Mouse (Mus musculus) urinary bladder, postnatal 36 days (tissue): ENCODE data around the gene Ppa1.
"Not testable (repeated sequence)": the region's sequence is repeated elsewhere in the genome, so short reads cannot be mapped to it uniquely, and the experiment has no call there.

Experiments used
- DNase-seq, 2 experiments: peaks; one replicate each; pipeline ENCODE4 v3.0.0; 2022; ENCODE audit warnings: low spot score in 2 of 2, mixed read lengths in 1 of 2

Gene Ppa1

DNA sequence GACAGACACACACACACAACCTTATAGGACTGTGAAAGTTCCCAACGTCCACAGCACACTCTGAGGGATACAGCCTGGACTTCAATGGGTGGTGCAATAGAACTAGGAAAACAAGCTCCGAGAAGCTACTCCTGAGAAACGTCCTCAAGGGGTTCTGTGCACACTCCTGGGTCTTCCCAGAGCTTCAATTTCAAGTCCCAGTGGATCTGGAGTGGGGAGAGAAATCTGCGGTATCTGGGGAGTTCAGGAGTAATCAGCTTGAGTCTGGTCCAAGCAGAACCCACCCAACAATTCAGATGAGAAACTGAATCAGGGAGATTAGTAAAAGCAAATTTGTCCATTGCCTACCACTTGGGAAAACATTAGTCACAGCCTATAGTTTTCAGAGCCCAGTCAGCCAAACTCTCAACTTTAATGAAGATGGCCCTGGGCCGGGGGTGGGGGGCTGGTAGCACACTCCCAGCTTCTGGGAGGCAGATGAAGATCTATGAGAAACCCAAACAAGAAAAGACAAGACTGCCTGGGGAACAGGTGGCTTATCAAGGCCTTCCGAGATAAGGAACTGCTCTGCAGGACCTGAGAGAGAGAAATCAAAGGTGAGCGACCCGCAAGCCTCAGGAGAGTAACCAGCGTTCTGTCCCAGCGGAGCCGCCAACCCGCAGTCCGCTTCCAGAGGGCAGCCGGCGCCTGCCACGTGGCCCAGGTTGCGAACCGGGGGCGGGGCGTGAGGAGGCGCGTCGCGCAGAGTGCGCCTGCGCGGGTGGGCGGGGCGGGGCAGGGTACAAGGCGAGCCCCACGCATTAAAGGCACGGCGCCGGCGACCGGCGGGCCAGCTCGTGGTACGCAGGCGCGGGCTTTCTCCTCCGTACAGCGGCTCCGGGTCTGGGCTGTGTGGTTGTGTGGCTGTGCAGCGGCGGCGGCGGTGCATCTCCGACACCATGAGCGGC, at the start of gene Ppa1:
TSS of gene Ppa1 (plus strand) at position 763 of the 947 bp plus-strand sequence.
- peak; percentile 67 to 85 for DNase-seq

DNA sequence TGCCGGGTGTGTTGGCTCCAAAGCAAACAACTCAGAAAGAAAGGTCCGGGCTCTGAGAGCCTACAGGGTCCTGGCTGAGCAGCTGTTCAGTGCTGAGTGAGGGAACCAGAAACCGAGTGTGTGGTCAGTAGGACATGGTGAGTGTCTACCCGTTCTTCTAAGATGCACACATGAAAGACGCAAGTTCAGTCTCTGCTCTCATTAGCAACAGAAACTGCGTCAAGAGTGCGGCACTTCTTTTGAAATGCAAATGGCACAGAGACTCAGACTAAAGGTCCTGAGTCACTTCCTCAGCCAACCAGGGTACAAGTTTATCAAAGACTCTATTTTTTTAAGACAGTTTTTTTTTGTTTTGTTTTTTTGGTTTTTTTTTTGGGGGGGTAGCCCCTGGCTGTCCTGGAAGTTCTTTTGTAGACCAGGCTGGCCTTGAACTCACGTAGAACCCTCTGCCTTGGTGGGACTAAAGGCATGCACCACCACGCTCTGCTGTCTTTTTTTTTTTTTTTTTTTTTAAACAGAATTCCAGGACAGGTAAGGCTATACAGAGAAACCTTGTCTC, 48.7 kb upstream of the Ppa1 start:
- DNase-seq, result no peak

DNA sequence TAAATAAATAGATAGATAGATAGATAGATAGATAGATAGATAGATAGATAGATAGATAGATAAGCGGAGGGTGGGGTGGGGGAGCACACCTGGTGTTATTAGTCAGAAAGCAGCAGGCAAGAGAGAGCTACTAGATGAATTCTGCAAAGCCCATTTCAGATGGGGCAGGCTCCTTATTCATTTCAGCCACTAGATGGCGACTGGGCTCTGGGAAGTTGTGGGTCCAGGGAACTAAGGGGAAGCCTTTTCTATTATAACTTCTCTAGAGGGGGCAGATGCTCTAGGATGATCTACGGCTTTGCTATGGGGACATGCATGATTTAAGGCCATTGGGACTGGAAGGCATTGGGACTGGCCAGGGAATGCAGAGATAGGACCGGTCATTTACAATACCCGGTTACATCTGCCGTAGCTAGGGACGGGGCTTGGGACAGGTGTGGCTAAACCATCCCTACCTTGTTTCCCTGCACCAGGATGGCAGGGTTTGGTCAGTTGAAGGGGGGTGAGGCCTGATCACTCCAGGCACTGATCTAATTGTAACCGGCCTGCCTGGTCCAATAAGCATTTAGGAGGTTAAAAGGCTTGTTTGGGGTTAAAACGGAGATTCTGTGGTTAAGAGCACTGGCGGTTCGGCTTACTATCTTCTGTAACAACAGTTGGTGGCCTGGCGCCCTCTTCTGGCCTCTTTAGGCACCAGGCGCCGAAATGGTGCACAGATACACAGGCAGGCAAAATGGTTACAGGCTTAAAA, 45.9 kb upstream of the Ppa1 start:
- DNase-seq, result peak; percentile 31 to 43

DNA sequence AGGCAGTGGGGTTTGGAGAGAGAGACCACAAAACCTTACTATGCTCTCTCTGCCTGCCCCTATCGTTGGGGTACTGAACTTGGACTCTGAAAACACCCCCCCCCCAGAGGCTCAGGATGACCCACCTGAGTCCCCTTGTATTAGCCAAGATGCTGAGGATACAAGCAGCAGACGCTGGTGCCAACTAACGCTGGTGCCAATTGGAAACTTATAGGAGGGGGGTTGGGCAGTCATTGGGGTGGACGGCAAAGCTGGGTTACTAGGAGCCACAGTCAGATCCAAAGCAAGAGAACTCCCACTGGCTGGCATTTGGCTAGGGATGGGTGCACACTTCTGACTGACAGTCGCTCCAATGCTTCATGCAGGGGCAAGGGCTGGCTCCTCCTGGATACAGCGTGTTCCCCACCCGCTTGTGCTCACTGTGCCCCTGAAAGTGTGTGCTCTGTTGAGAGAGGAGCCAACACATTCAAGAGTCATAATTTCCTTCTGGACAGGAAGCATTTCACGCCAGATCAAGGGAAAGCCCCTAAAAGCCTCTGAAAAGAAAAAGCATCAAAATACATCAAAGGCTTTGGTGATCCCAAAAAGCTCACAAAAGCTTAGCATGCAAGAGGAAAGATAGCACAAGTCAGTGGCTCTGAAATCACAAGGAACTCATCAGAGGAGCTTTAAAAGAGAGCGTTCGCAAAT, 43.8 kb upstream of the Ppa1 start:
- no peak for DNase-seq

DNA sequence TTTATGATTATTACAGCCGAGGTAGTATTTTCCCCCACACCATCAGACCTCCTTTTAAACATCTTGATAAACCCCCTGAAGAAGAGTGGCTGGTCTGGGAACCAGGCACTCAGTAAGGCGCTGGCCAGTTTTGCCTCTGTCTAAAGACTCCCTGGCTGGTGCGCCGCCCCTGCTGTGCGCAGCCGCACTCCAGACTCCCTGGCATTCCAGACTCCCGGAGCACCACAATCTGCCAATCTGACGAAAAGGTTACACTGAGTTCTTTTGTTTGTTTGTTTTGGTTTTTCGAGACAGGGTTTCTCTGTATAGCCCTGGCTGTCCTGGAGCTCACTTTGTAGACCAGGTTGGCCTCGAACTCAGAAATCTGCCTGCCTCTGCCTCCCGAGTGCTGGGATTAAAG, 43.0 kb upstream of the Ppa1 start:
- not testable (repeated sequence) for DNase-seq

DNA sequence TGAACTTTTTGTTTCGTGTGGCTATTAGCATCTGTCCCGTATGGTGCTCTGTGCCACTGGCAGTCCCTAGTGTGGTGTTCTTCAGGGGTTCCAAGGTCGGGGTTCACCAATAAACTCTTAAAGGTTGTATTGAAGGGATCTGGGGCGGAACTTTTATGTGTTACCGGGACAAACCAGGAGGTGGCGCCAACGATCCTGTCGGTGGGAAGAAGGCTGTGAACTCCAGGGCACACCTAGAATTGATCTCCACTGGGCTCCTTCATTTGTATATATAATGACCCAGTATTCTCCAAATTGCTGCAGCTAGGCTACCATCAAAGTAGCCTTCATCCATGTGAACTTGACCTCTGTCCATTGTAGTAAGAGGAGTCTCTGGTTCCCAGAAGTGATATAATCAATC, 42.5 kb upstream of the Ppa1 start:
- DNase-seq, result peak; percentile 33 to 60

DNA sequence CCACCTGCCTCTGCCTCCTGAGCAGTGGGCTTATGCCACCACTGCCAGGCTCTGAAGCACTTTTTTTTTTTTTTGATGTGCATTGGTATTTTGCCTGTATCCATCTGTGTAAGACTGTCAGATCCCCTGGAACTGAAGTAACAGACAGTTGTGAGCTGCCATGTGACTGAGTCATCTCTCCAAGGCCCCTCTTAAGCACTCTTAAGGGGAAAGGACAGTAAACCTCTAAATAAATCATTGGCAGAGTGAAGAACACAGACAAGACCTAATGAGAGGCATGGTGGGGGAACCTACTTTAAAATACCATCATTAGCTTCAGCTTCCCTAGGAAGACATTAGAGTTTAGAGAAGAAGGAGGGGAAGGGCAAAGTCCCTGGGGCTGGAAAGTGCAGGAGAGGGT, 40.1 kb upstream of the Ppa1 start:
- DNase-seq, result no peak

DNA sequence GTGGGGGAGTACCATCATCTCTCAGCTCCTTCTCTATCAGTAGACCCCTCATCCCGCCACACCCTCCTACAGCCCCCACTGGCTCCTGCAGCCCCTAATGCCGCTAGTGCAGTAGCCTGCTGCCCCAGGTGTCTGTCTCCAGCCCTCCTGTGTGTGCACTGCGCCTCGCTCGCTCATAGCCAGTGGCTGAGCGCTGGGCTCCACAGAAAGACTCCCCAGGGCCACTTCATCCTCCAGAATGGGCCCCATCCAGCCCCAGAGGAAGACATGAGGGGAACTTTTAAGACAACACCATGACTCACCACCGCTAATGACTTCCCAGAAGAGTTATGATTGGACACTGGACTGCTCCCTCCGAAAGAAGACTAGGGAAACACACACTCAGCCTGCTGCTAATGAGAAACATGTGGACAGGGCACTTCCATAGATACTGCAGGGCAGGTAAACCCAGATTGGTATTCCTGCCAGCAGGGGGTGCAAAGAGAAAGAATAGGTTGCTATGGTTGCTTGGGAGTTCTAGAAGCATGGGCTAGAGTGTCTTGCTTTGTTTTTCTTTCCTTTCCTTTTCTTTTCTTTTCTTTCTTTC, 37.6 kb upstream of the Ppa1 start:
- peak; percentile 19 to 43 for DNase-seq

DNA sequence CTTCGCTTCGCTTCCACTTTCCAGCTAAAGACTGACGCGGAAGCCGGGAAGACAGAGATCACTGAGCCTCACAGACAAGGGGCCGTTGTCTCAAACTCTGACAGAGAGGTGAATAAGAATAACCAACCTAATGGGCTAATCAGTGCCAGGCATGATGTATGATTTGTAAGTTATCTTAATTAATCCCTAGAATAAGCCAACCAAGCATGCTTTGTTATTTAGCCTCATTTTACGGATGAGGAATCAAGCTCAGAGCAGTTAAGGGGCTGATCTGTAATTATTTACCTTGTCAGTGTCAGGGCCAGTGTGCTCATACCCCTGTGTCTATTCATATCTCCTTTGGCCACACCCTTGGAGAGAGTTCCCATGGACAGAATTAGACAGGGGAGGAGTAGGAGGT, 34.0 kb upstream of the Ppa1 start:
- DNase-seq, result no peak

DNA sequence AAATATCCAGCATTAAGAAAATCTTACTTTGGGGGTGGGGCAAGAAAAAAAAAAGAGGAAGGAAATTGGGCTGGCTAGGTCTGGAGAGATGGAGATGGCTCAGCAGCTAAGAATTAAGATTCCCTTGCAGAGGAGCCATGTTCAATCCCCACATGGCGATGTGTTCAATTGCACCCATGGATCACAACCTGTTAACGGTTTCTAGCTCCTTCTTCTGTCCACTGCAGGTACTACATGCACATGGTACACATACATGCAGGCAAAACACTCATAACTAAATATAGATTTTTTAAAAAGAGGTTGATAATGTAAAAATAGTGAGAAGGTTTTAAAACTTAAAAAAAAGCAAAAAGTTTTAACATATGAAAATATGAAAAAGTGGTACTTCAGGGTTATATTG, 29.8 kb upstream of the Ppa1 start:
- DNase-seq, result no peak

DNA sequence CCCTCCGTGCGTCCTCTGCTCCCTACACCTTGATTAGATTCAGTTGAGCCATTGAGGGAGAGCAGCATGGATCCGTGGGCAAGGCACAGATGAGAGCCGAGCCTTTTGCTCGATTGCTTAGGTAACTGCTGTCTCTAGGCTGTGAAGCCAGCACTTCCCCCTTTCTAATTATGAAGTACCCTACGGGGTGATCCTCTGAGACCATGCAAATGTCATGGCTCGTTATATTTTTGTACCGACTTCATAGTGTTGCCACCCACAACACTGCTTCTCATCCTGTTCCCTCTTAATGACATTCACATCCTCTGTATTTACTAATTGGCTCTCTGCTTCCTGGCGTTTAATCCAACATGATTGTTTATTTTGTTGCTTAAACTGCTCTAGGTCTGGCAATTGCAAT, 26.7 kb upstream of the Ppa1 start:
- no peak for DNase-seq

DNA sequence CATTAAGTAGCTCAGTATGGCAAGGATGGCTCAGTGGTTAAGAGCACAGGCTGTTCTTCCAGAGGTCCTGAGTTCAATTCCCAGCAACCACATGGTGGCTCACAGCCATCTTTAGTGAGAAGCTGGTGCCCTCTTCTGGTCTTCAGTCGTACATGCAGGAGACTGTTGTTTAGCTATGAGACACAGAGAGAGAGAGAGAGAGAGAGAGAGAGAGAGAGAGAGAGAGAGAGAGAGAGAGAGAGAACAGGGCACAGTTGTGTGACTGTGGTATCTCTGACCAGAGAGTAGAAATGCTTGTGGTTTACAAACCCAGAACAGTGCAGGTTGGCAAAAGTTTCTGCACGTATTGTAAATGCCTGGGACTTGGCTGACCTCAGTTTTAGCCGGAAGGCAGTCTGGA, 24.5 kb upstream of the Ppa1 start:
- not testable (repeated sequence) for DNase-seq

DNA sequence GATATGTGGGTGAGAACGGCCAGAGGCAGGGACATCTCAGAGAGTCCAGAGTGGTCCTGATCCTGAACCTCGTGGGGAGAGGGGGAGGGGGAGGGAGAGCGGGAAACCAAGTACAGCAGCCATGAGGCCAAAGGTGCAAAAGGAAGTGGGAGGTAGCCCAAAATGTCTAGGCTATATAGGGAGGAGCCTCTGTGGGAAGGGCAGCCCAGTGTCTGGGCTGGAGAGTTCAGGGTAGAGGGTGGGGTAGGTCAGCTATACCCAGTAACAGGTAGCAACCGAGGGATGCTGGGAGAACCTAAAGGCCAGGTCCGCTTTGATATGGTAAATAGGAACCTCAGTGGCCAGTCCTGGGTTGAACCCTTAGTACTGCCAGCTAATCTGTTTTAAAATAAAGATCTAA, 23.6 kb upstream of the Ppa1 start:
- DNase-seq, result no peak

DNA sequence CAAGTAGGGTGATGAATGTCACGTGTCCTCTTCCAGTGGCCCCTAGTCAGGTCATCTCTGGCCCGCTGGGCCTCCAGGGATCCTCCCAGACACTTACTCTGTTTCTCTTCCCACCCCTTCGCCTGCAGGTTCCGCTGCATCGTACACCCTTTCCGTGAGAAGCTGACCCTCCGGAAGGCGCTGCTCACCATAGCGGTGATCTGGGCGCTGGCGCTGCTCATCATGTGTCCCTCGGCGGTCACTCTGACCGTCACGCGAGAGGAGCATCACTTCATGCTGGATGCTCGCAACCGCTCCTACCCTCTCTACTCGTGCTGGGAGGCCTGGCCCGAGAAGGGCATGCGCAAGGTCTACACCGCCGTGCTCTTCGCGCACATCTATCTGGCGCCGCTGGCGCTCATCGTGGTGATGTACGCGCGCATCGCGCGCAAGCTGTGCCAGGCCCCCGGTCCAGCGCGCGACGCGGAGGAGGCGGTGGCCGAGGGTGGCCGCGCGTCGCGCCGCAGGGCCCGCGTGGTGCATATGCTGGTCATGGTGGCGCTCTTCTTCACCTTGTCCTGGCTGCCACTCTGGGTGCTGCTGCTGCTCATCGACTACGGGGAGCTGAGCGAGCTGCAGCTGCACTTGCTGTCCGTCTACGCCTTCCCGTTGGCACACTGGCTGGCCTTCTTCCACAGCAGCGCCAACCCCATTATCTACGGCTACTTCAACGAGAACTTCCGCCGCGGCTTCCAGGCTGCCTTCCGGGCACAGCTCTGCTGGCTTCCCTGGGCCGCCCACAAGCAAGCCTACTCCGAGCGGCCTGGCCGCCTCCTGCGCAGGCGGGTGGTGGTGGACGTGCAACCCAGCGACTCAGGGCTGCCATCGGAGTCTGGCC, 22.7 kb upstream of the Ppa1 start:
- DNase-seq, result peak in 1 of 2 experiments; percentile 16

DNA sequence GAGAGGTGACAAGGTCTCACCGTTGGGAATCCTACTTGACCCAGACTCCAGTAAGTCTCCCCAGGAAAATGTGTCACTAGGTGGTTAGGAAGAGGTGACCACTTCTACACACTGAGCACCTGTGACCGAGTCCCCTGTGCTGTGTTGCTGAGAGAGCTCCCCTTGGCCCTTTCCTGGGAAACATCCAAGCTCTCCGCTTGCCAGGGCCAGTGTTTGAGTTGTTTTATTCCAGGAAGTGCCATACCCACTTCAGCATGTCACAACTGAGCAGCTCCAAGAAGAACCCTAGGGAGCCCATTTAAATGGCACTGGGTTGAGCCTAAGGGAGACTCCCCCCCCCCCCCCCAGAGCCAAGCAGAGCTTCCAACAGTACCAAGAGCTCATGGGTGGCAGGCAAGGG, 21.8 kb upstream of the Ppa1 start:
- DNase-seq, result peak in 1 of 2 experiments; percentile 57

DNA sequence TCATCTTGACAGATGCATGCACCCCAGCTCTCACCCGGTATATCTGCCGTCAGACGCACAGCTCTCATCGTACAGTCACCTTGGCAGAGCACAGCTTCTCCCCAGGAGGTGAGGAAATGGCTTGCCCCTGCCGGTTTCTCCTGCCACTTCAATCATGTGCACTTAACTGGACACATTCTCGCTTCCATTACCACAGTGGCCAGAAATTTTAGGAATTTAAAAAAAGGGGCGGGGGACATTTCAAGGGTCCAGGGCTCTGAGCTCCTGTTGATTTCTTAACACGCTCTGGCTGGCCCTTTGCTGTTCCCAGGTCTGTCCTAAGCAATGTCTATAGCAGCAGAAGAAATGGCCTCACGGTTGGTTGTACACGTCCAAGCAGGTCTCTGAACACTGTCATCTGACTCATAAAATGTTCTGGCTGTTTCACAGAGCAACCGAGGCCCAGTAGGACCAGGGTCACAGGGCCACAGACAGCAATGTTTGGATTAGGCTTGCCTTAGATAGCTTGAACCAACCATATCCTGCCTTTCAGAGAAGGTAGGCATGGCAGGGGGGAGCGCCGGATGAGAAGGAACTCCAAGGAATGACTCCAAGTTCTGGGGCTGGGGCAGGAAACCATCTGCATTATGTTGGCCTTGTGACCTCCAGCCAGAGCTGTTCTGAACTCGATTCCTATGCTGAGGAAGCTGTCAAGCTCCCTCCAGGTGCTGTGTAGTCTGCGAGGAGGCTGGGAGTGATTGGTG, 21.0 kb upstream of the Ppa1 start:
- peak; percentile 31 to 49 for DNase-seq

DNA sequence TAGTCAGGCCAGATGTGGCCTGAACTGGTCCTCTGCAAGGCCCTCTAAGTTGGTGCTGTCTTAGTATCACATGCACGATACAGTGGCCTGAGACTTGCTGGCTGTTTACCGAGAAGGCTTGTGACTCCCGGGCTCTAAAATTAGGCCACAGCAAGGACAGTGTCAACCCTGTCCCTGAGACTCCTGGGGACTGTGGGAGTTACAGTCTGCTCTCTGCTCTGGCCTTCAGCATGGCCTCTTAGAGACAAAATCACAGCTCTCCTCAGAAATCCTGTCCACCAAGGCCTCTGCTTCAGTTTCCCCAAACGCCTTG, 20.5 kb upstream of the Ppa1 start:
- DNase-seq, result no peak

DNA sequence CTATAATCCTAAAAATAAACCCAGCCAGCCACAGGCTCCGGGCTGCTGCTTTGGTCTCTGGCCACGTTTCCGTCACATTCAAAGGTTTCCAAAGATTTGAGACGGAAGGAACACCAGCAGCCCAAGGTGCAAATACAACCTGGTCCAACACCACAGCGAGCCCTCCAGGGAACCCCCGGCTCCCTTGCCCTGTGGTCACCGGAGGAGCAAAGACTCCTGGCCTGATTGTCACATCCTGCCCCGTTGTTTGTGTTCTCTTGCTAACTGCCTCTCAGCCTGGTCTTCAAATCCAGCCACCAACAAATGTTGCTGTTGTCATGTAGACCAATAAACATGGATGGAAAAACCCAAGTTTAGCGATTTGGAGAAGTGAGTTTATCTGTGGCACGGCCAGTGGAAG, 15.9 kb upstream of the Ppa1 start:
- no peak for DNase-seq

DNA sequence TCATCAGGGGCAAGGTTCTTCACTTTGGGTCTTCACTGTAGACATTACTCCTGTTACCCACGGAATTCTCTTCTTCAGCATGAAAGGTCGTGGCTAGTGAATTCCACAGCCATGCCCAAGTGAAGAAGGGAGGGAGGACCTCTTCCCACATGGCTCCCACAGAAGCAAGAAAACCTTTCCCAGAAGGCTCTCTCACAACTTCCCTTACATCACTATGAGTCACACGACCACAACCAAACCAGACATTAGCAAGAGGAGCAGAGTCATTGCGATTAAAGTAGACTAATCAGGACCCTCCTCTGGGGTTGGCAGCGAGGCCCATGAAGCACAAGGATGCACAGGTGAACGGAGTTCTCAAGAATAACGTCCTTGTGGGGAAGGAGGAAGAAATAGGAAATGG, 11.3 kb upstream of the Ppa1 start:
- DNase-seq, result no peak

DNA sequence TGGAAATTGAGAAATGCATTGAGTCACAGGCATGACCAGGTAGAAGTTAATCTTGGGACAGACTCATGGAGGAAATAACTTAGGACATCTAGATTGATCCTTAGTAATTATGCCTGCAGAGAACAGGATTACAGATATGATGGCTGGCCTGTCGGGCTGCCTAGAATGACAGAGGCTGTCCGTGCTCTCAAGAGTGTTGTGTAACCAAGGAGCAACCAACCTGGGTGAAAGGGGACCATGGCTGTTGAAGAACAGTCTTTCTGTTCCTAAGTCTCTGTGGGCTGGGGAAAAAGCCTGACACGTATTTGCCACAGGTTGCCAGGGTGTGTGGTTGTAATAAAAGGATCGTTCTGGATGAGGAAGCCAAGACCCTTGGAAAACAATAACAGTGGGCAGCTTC, 8.0 kb upstream of the Ppa1 start:
- DNase-seq, result no peak
